Mouse (Mus musculus) lung, adult 10 weeks (tissue): Measurements from ENCODE around the gene 2610301B20Rik. TPM values are rescaled to one million over a fixed set of nuclear protein-coding genes. Genes with fewer than 3 reads are reported as not detected.

ENCODE experiments used
- polyA plus RNA-seq: library from polyadenylated mRNA; stranded (reverse); fragments of 350-450 nt; fragmentation: Illumina TruSeq; extraction: RNeasy Lipid Tissue Mini Kit (QIAGEN cat#74804); gene quantifications from one replicate; pipeline ENCODE4 v1.2.3, GENCODE M21; 2014; ENCODE audit warnings: low read depth, low replicate concordance; ENCODE audit not compliant: insufficient read depth

The 2610301B20Rik gene
- 10.2 TPM for polyA plus RNA-seq

GRCm38 (mm10) chr4:10873920-10874665, at the start of gene 2610301B20Rik:
Gene 2610301B20Rik, plus strand, starts transcription at chr4:10874498.

